Mouse (Mus musculus): Measurements from ENCODE around the gene Supv3l1.
"Not testable (repeated sequence)": the region's sequence is repeated elsewhere in the genome, so short reads cannot be mapped to it uniquely, and the experiment has no call there.

The Supv3l1 gene

DNA sequence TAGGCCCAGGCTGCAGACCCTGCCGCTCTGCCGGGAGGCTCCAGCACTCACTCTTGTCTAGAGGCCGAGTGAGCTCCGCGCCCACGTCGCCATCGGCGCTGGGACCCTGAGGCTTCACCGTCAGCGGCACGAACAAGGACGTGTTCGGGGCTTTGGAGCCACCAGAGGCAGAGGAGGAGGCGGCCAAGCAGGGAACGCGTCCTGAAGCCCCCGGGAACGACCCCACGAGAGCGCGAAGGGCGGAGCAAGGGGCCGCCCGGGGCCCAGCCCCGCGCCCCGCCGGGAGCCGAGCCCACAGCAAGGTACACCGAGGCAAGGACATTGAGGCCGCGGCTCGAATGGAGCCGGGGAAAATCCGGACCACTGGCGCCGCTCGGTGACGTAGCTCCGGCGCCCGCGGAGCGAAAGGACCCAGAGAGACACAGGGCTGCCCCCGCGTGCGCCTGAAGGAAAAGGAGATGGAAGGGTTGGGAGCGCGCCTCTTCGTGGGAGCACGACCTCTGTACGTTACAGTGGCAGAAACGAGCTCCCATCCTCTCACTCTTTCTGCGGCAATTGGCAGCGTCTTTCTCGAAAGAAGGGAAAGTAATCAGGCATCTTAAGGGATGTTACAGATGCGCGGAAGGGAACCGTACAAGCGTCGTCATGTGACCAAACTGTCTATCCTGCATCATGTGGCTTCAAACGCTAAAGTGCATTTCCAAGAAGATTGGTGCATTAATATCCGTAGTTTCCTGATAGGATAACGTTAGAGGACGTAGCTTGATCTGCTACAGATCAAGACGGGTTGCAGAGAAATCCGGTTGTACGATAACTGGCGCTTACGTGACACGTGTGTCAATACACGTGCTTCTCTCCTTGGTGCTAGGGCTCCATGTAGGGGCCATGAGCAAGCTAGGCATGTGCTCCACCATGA lies at the start of gene Supv3l1, which contains the start of gene 4930507D05Rik:
Gene Supv3l1, minus strand, starts transcription at position 375 of the 916 bp plus-strand sequence.
Gene 4930507D05Rik, plus strand, starts transcription at position 126 of the 916 bp plus-strand sequence.
- ATAC-seq (ENCODE audit: insufficient number of reproducible peaks, low FRiP score, low TSS enrichment), result peak; percentile 78

DNA sequence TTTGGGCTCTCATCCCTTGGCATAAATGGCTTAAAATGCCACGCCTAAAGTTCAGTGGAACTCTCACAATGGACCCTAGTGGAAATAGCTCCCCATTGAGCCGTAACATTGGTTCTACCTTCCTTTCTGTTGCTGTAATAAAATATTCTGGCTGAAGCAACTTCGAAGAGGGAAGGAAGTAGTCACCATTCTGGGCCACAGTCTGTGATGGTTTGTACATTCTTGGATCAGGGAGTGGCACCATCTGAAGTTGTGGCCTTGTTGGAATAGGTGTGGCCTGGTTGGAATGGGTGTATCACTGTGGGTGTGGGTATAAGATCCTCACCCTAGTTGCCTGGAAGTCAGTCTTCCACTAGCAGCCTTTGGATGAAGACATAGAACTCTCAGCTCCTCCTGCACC lies 42.1 kb upstream of the Supv3l1 start:
- not testable (repeated sequence) for ATAC-seq (ENCODE audit: insufficient number of reproducible peaks, low FRiP score, low TSS enrichment)

- ATAC-seq (ENCODE audit: insufficient number of reproducible peaks, low FRiP score, low TSS enrichment), result peak; percentile 31
Measured at GRCm38 (mm10) chr10:62488266-62488665, 38.7 kb upstream of the Supv3l1 start.

- peak; percentile 75 for ATAC-seq (ENCODE audit: insufficient number of reproducible peaks, low FRiP score, low TSS enrichment)
Measured at GRCm38 (mm10) chr10:62486618-62487415, 37.3 kb upstream of the Supv3l1 start, which contains the start of gene Vps26a. Gene Vps26a (minus strand): TSS chr10:62486805.

GRCm38 (mm10) chr10:62485878-62486582 lies 36.5 kb upstream of the Supv3l1 start:
- ATAC-seq (ENCODE audit: insufficient number of reproducible peaks, low FRiP score, low TSS enrichment), result peak; percentile 64

DNA sequence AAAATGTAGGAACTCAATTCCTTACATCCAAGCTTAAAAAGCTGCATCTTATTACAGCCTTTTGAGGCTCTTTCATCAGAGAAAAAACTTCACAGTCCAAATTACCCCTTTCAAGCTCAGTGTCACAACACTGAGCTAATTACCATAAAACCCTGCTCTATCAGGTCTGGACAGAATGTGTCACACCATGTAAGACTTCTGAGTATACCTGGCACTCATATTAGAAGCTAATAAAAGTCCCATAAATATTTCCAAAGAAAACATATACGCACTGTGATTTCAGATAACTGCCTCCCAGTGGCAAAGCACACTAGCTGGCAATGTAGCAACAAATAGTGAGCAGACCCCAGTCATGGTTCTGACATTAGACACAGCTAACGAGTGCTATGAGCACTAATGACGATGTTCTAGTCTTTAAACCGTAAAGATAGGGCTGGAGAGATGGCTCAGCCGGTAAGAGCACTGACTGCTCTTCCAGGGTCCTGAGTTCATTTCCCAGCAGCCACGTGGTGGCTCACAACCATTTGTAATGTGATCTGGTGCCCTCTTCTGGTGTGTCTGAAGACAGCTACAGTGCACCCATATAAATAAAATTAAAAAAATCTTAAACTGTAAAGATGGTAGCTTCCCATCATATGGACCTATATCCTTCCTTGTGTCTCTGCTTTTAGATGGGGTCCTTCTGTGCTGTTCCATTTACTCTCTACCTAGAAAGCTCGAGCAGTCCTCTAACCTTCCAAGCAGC lies 31.7 kb upstream of the Supv3l1 start:
- ATAC-seq (ENCODE audit: insufficient number of reproducible peaks, low FRiP score, low TSS enrichment), result no peak

DNA sequence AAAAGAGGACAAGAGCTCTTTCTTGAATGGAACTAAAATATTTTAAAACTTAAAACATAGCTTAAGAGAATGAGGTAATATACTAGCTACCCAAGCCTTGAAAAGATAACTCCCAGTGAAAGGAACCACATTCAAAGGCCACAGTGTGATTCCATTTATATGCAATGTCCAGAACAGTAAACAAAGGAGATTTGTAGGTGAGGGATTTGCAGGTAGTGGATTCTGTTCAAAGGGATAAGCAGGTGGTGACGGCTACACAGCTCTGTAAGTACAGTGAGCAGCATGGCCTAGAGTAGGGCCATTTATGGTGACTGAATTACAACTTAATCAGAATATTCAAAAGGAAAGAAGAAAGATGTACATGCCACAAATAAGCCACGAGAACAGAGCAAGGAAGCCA lies 27.4 kb upstream of the Supv3l1 start:
- no peak for ATAC-seq (ENCODE audit: insufficient number of reproducible peaks, low FRiP score, low TSS enrichment)

DNA sequence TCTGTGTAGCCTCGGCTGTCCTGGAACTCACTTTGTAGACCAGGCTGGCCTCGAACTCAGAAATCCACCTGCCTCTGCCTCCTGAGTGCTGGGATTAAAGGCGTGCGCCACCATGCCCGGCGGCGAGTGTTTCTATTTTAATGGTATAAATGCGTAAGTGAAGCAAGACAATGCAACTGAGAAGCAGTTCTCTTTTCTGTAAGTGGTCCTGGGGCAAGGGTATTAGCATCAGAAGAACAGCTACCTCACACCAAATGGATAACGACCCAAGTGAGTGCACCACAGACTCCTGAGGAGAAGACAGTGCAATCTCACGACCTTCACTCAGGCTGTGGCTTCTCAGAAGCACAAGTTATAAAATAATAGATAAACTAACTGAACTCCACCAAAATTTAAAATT lies 25.4 kb upstream of the Supv3l1 start:
- ATAC-seq (ENCODE audit: insufficient number of reproducible peaks, low FRiP score, low TSS enrichment), result no peak

DNA sequence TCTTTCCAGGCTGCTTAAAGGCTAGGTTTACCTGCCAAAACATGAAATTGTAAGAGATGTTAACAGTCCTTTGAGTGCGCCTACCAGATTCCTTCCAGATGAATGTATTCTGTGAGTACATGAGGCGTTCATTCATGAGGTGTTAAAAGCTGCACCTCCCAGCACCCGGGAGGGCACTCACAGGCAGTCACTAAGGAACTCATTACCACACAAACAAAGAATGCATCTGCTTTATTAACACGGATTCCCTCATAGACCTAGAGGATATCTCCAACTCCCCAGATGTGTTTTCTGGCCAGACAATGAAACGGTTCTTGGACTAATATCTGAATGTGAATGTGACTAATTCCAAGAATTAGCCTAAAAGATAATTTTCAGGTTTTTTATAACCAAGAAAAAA lies 21.6 kb upstream of the Supv3l1 start:
- ATAC-seq (ENCODE audit: insufficient number of reproducible peaks, low FRiP score, low TSS enrichment), result no peak

GRCm38 (mm10) chr10:62469736-62470135 lies 20.2 kb upstream of the Supv3l1 start:
- ATAC-seq (ENCODE audit: insufficient number of reproducible peaks, low FRiP score, low TSS enrichment), result no peak

GRCm38 (mm10) chr10:62461321-62461720 lies 11.8 kb upstream of the Supv3l1 start:
- ATAC-seq (ENCODE audit: insufficient number of reproducible peaks, low FRiP score, low TSS enrichment), result no peak

- ATAC-seq (ENCODE audit: insufficient number of reproducible peaks, low FRiP score, low TSS enrichment), result not testable (repeated sequence)
Measured at GRCm38 (mm10) chr10:62452001-62452400, 2.5 kb upstream of the Supv3l1 start.

DNA sequence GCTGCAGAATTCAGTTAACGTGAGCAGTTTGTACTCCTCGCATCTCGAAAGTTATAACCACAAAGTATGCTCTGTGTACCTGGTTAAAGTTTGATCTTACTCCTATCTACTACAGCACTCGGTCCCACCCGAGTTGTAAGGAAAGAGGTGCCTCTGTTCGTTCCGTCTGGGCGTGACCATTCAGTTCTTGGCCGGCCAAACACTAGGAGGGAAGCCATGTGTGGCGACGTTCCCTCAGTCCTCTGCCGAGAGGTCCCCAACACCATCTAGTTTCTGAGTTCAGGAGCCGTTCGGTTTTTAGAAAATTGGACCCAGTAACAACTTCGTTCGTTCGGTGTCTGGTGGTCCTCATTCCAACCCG lies 722 bp upstream of the Supv3l1 start:
- no peak; the same call in 1 of the 2 replicates for ATAC-seq (ENCODE audit: insufficient number of reproducible peaks, low FRiP score, low TSS enrichment)

DNA sequence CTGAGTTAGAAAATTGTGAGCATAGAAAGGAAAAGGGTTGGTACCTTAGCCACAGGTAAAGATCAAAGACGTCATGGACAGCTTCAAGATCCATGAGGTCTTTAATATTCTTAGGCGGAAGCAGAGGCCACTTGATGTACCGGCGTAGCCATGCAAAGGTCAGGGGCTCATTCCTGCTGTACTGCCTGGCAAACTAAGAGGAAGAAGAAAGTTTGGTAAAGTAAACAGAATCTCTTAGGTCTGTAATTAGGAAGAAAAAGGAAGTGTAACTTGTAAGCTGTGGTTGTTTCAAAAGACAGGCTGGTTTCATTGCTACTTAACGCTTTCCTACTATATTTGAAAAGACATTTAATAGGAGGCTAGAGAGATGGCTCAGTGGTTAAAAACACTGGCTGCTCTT lies 19.1 kb downstream of the Supv3l1 start:
- ATAC-seq (ENCODE audit: insufficient number of reproducible peaks, low FRiP score, low TSS enrichment), result no peak

DNA sequence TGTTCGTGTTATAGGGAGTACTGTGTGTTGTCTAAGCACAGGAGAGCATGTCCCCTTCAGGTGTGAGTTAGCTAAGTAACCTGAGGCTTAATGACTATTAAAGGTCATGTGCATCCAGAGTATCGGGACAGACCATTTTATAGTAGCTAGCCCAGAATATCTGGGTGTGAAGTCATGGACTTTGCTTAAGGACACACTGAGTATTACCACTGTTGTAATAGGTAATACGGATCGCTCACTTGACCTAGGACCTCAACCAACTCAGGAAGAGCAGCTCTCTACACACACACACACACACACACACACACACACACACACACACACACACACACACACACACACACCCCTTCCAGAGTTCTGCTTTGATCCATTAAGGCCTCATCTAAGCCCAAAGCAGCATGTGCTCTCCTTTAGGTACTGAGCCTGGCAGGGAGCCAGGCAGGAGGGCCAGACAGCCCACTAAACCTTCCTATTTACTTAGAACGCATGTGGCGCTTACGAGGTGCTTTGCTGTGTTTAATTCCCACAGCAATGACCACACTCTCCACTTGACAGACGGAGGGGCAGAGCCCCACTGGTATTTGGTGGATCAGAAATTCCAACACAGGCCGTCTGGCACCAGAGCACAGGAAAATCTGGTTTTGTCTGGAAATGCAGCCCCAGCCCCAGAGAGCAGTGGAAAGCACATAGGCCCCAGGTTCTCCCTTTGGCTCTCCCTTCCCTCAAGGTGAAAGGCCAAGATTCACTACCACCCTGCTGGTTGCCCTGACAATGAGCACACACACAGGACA lies 24.3 kb downstream of the Supv3l1 start:
- ATAC-seq (ENCODE audit: insufficient number of reproducible peaks, low FRiP score, low TSS enrichment), result no peak

DNA sequence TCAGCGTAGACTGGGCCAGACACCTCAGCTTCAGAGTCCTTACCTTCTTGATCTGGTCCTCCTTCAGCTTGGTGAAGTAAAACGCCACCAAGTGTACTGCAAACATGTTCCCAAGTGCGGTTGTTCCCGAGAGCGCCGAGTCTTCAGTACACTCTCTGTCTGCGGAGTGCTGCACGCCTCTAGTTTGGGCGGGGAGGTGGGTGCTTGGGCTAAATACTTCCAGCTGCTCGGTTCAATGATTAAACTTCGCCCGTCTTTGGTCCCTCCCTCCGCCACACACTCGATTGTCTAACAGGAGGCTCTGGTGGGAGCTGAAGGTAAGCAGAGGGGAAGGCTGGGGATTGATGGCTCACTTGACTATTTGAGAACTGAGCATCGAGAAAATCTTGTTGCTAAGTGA lies 27.3 kb downstream of the Supv3l1 start, which contains the start of gene Hkdc1:
Gene Hkdc1, minus strand, starts transcription at position 237 of the 400 bp plus-strand sequence.
- ATAC-seq (ENCODE audit: insufficient number of reproducible peaks, low FRiP score, low TSS enrichment), result no peak

- no peak for ATAC-seq (ENCODE audit: insufficient number of reproducible peaks, low FRiP score, low TSS enrichment)
Measured at GRCm38 (mm10) chr10:62421127-62421526, 28.4 kb downstream of the Supv3l1 start.

DNA sequence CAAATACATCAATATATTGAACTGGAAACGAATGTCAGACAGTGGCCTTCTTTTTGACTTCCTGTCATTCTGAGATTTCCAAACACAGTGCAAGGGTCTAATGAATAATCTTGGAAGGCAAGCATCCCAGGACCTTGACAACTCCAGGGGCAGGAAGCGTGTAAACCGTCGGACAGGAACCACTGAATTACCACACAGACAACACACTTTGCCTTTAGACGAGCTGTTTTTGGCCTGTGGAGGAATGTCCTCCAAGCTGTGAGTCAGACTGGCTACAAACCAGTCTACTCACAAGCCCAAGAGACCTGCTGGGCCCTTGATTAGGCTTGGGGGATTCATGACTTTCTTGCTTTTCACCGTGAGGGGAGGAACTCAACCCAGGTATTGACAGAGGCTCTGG lies 29.1 kb downstream of the Supv3l1 start:
- no peak for ATAC-seq (ENCODE audit: insufficient number of reproducible peaks, low FRiP score, low TSS enrichment)

GRCm38 (mm10) chr10:62419422-62419821 lies 30.1 kb downstream of the Supv3l1 start:
- ATAC-seq (ENCODE audit: insufficient number of reproducible peaks, low FRiP score, low TSS enrichment), result no peak
